In genomic region chr4:102486134-102486920, GRCm38 (mm10) we compare ENCODE assay signal across 9 mouse cellular contexts.
DNase-seq lines count a peak whose midpoint lies in the region; ATAC-seq and TF ChIP-seq lines count a peak whose summit lies in the region.
"Had no signal": no experiment of that assay in that cellular context is flagged by ENCODE, and none has a peak within 500 bp of the region (broad histone marks: within the 10 kb centered on the region; RNA-seq: fewer than 3 reads in every experiment).

No protein-coding gene starts in this region.

- no peak for TF ChIP-seq POLR2A in bone marrow, adult 2 months (IDR thresholded peaks at IDR 0.05; ENCODE audit: borderline replicate concordance, control insufficient read depth, low read depth, low read length)

- DNase-seq in layer of hippocampus, adult 2 months (ENCODE audit: low spot score in 2 of 2), result no peak
- no peak for DNase-seq in layer of hippocampus, adult 18-20 months (ENCODE audit: low spot score in 2 of 2)
- peak; percentile 51 for DNase-seq in heart, postnatal 4 days
- no peak for DNase-seq in frontal cortex, postnatal 25 days (ENCODE audit: low spot score in 2 of 2)
- DNase-seq in cerebellum, adult 11-12 months, result no peak
- DNase-seq in gastrocnemius, adult 18-20 months (ENCODE audit: low spot score), result no peak

- H3K4me1 ChIP-seq in bone marrow, adult 2 months (ENCODE audit: control insufficient read depth, insufficient read depth, low read length), result no peaks in the 10 kb centered on the region; the same call in 1 of the 2 replicates
- H3K4me1 ChIP-seq in neural tube, embryonic 15.5 days, result peaks cover 7% of the 10 kb centered on the region

- H3K9me3 ChIP-seq in neural tube, embryonic 15.5 days (replicated peaks), result no peaks in the 10 kb centered on the region
- H3K9me3 ChIP-seq: limb, embryonic 13.5 days had no signal

- H3K27me3 ChIP-seq in neural tube, embryonic 15.5 days (replicated peaks), result no peaks in the 10 kb centered on the region

- H3K4me2 ChIP-seq in neural tube, embryonic 15.5 days, result no peak overlapping the region
- H3K4me2 ChIP-seq: limb, embryonic 13.5 days had no signal

- 61% methylated on average over 4 of the region's 4 CpGs for WGBS in bone marrow, adult 2 months
- WGBS in neural tube, embryonic 15.5 days, result 44% methylated on average over 4 of the region's 4 CpGs

- peak overlapping the region; percentile 12; the same call in 1 of the 2 replicates for H3K27ac ChIP-seq in layer of hippocampus, adult 2 months
- no peak overlapping the region for H3K27ac ChIP-seq in bone marrow, adult 2 months (ENCODE audit: control insufficient read depth, insufficient read depth, low read depth, low read length, poor library complexity)
- H3K27ac ChIP-seq in neural tube, embryonic 15.5 days (replicated peaks), result no peak overlapping the region
- H3K27ac ChIP-seq: limb, embryonic 13.5 days had no signal

- ATAC-seq in neural tube, embryonic 15.5 days (ENCODE audit: low FRiP score), result 0 out of 2 replicates have a peak, but pooled peaks have one; percentile 61

- TF ChIP-seq CTCF in layer of hippocampus, adult 2 months (conservative IDR thresholded peaks at IDR 0.05), result peak; percentile 73
- TF ChIP-seq CTCF in bone marrow, adult 2 months (IDR thresholded peaks at IDR 0.05; ENCODE audit: control insufficient read depth, insufficient read depth, low read length), result peak; percentile 63

- no peak overlapping the region for H3K9ac ChIP-seq in neural tube, embryonic 15.5 days (replicated peaks)
- H3K9ac ChIP-seq: limb, embryonic 13.5 days had no signal

- no peak overlapping the region for H3K4me3 ChIP-seq in layer of hippocampus, adult 2 months
- H3K4me3 ChIP-seq in bone marrow, adult 2 months (replicated peaks; ENCODE audit: control insufficient read depth, low read depth, low read length), result no peak overlapping the region
- H3K4me3 ChIP-seq in neural tube, embryonic 15.5 days (replicated peaks), result no peak overlapping the region
- H3K4me3 ChIP-seq: limb, embryonic 13.5 days had no signal

- no peaks in the 10 kb centered on the region for H3K36me3 ChIP-seq in neural tube, embryonic 15.5 days
- H3K36me3 ChIP-seq: limb, embryonic 13.5 days had no signal
